Mouse (Mus musculus) urinary bladder, postnatal 10 days (tissue): Measurements from ENCODE around the gene Zfp711.

Experiments used
- DNase-seq: peaks from one replicate; pipeline ENCODE4 v3.0.0; 2022; ENCODE audit warnings: low spot score

The Zfp711 gene

GRCm38 (mm10) chrX:112600511-112601305 lies at the start of gene Zfp711:
Gene Zfp711, plus strand, starts transcription at chrX:112600526.
- DNase-seq: no peak

GRCm38 (mm10) chrX:112567716-112568115 lies 32.6 kb upstream of the Zfp711 start:
- no peak for DNase-seq

- no peak for DNase-seq
These were observed 1.2 kb downstream of the Zfp711 start for GRCm38 (mm10) chrX:112601306-112602120.

- DNase-seq: no peak
These were observed 75.2 kb downstream of the Zfp711 start for GRCm38 (mm10) chrX:112675525-112675924.

- DNase-seq: no peak
These were observed 80.3 kb downstream of the Zfp711 start for GRCm38 (mm10) chrX:112680605-112681004.
